Mouse (Mus musculus): ENCODE data around the gene Lingo4.

- TF ChIP-seq POLR2A (IDR thresholded peaks at IDR 0.05; ENCODE audit: insufficient read depth, low read depth, low read length) (no peak), CTCF (IDR thresholded peaks at IDR 0.05) (no peak)
Observed at GRCm38 (mm10) chr3:94375861-94376260, 22.5 kb upstream of the Lingo4 start.
